Mouse (Mus musculus): ENCODE measurements around the gene Gm28043.

The Gm28043 gene

GRCm38 (mm10) chr17:29680921-29681320 lies 66.2 kb downstream of the Gm28043 start:
- DNase-seq (ENCODE audit: low spot score): no peak

GRCm38 (mm10) chr17:29681669-29682068 lies 67.0 kb downstream of the Gm28043 start:
- DNase-seq (ENCODE audit: low spot score): no peak

GRCm38 (mm10) chr17:29682261-29682660 lies 67.6 kb downstream of the Gm28043 start:
- DNase-seq (ENCODE audit: low spot score): no peak

GRCm38 (mm10) chr17:29683127-29683526 lies 68.5 kb downstream of the Gm28043 start:
- DNase-seq (ENCODE audit: low spot score): no peak

- DNase-seq (ENCODE audit: low spot score): no peak
Measured at GRCm38 (mm10) chr17:29684275-29684674, 69.6 kb downstream of the Gm28043 start.

GRCm38 (mm10) chr17:29686771-29687170 lies 72.1 kb downstream of the Gm28043 start:
- no peak for DNase-seq (ENCODE audit: low spot score)

GRCm38 (mm10) chr17:29687373-29687772 lies 72.7 kb downstream of the Gm28043 start:
- no peak for DNase-seq (ENCODE audit: low spot score)

- DNase-seq (ENCODE audit: low spot score): no peak
Measured at GRCm38 (mm10) chr17:29688610-29689009, 73.9 kb downstream of the Gm28043 start.

GRCm38 (mm10) chr17:29690257-29690656 lies 75.6 kb downstream of the Gm28043 start:
- DNase-seq (ENCODE audit: low spot score): no peak

GRCm38 (mm10) chr17:29692827-29693226 lies 78.2 kb downstream of the Gm28043 start:
- DNase-seq (ENCODE audit: low spot score): no peak

- DNase-seq (ENCODE audit: low spot score): no peak
Measured at GRCm38 (mm10) chr17:29693571-29693970, 78.9 kb downstream of the Gm28043 start.

- DNase-seq (ENCODE audit: low spot score): no peak
Measured at GRCm38 (mm10) chr17:29694516-29694915, 79.8 kb downstream of the Gm28043 start.

- no peak for DNase-seq (ENCODE audit: low spot score)
Measured at GRCm38 (mm10) chr17:29696940-29697339, 82.3 kb downstream of the Gm28043 start.

- DNase-seq (ENCODE audit: low spot score): no peak
Measured at GRCm38 (mm10) chr17:29698421-29698820, 83.7 kb downstream of the Gm28043 start.

GRCm38 (mm10) chr17:29700573-29700972 lies 85.9 kb downstream of the Gm28043 start:
- no peak for DNase-seq (ENCODE audit: low spot score)

GRCm38 (mm10) chr17:29702938-29703710 lies 88.4 kb downstream of the Gm28043 start:
- no peak for DNase-seq (ENCODE audit: low spot score)

- DNase-seq (ENCODE audit: low spot score): no peak
Measured at GRCm38 (mm10) chr17:29704781-29705180, 90.1 kb downstream of the Gm28043 start.

GRCm38 (mm10) chr17:29705881-29706280 lies 91.2 kb downstream of the Gm28043 start:
- no peak for DNase-seq (ENCODE audit: low spot score)

- no peak for DNase-seq (ENCODE audit: low spot score)
Measured at GRCm38 (mm10) chr17:29706981-29707545, 92.4 kb downstream of the Gm28043 start.

- DNase-seq (ENCODE audit: low spot score): no peak
Measured at GRCm38 (mm10) chr17:29708783-29709182, 94.1 kb downstream of the Gm28043 start.

- DNase-seq (ENCODE audit: low spot score): no peak
Measured at GRCm38 (mm10) chr17:29710562-29711044, 95.9 kb downstream of the Gm28043 start.

- no peak for DNase-seq (ENCODE audit: low spot score)
Measured at GRCm38 (mm10) chr17:29711076-29711744, 96.5 kb downstream of the Gm28043 start.

All from ovary, postnatal 10 days (tissue).